Mouse (Mus musculus): ENCODE measurements at regions not wholly inside any gene's neighbourhood (a gene's known extent, or its start where the extent isn't known, plus 50 kb on each side); places are given as distances from the start of the nearest gene placed in this dataset.

GRCm38 (mm10) chr17:27339261-27339660, 135.0 kb upstream of the Lemd2 start:
- Histone ChIP-seq H3K9ac (replicated peaks) (no peak overlapping the region), H3K9me3 (replicated peaks) (no peaks in the 10 kb centered on the region), H3K4me1 (no peaks in the 10 kb centered on the region), H3K27ac (replicated peaks) (no peak overlapping the region), H3K4me3 (replicated peaks) (no peak overlapping the region), H3K36me3 (no peaks in the 10 kb centered on the region), H3K4me2 (no peak overlapping the region), H3K27me3 (replicated peaks) (no peaks in the 10 kb centered on the region)
- WGBS = 19% methylated on average over 2 of the region's 2 CpGs
- no peak for ATAC-seq (ENCODE audit: low FRiP score)

GRCm38 (mm10) chr17:27335621-27336020, 131.4 kb upstream of the Lemd2 start:
- no peaks in the 10 kb centered on the region for H3K9me3 ChIP-seq (replicated peaks)
- no peak overlapping the region; the same call in 1 of the 2 replicates for H3K4me2 ChIP-seq
- WGBS = 54% methylated on average over 4 of the region's 4 CpGs

GRCm38 (mm10) chr17:27333593-27333992, 129.3 kb upstream of the Lemd2 start:
- 82% methylated on average over 16 of the region's 16 CpGs for WGBS
- no peak overlapping the region for H3K27ac ChIP-seq (replicated peaks)
- H3K4me2 ChIP-seq = no peak overlapping the region
- no peaks in the 10 kb centered on the region for H3K9me3 ChIP-seq (replicated peaks)
- H3K4me1 ChIP-seq = no peaks in the 10 kb centered on the region; the same call in 1 of the 2 replicates
- no peak overlapping the region for H3K9ac ChIP-seq (replicated peaks)
- H3K4me3 ChIP-seq (replicated peaks) = no peak overlapping the region
- no peak for ATAC-seq (ENCODE audit: low FRiP score)
- H3K36me3 ChIP-seq = no peaks in the 10 kb centered on the region
- H3K27me3 ChIP-seq (replicated peaks) = no peaks in the 10 kb centered on the region

More at GRCm38 (mm10) chr17:27335621-27336020, 131.4 kb upstream of the Lemd2 start:
- Histone ChIP-seq H3K36me3 (no peaks in the 10 kb centered on the region), H3K4me1 (no peaks in the 10 kb centered on the region), H3K27me3 (replicated peaks) (no peaks in the 10 kb centered on the region), H3K27ac (replicated peaks) (no peak overlapping the region), H3K4me3 (replicated peaks) (no peak overlapping the region), H3K9ac (replicated peaks) (no peak overlapping the region)
- no peak for ATAC-seq (ENCODE audit: low FRiP score)

GRCm38 (mm10) chr17:27333141-27333540, 128.9 kb upstream of the Lemd2 start:
- no peak for ATAC-seq (ENCODE audit: low FRiP score)
- no peaks in the 10 kb centered on the region for H3K27me3 ChIP-seq (replicated peaks)
- 85% methylated on average over 6 of the region's 6 CpGs for WGBS
- no peak overlapping the region for H3K27ac ChIP-seq (replicated peaks)
- H3K36me3 ChIP-seq = no peaks in the 10 kb centered on the region
- no peak overlapping the region for H3K4me3 ChIP-seq (replicated peaks)
- H3K4me1 ChIP-seq = no peaks in the 10 kb centered on the region; the same call in 1 of the 2 replicates
- no peaks in the 10 kb centered on the region for H3K9me3 ChIP-seq (replicated peaks)
- no peak overlapping the region for H3K4me2 ChIP-seq
- H3K9ac ChIP-seq (replicated peaks) = no peak overlapping the region

GRCm38 (mm10) chr17:27332076-27332475, 127.8 kb upstream of the Lemd2 start:
- ATAC-seq (ENCODE audit: low FRiP score) = no peak
- H3K4me3 ChIP-seq (replicated peaks) = no peak overlapping the region
- no peak overlapping the region for H3K9ac ChIP-seq (replicated peaks)
- WGBS = 88% methylated on average over 4 of the region's 4 CpGs
- H3K9me3 ChIP-seq (replicated peaks) = no peaks in the 10 kb centered on the region
- H3K27me3 ChIP-seq (replicated peaks) = 0 out of 2 replicates have a peak, but pooled peaks cover 3% of the 10 kb centered on the region
- H3K4me2 ChIP-seq = no peak overlapping the region
- H3K36me3 ChIP-seq = no peaks in the 10 kb centered on the region
- H3K27ac ChIP-seq (replicated peaks) = no peak overlapping the region
- no peaks in the 10 kb centered on the region; the same call in 1 of the 2 replicates for H3K4me1 ChIP-seq

- Histone ChIP-seq H3K27me3 (replicated peaks) (peaks cover 6% of the 10 kb centered on the region; the same call in 1 of the 2 replicates), H3K27ac (replicated peaks) (no peak overlapping the region), H3K4me3 (replicated peaks) (no peak overlapping the region), H3K4me1 (no peaks in the 10 kb centered on the region; the same call in 1 of the 2 replicates), H3K9ac (replicated peaks) (no peak overlapping the region), H3K9me3 (replicated peaks) (no peaks in the 10 kb centered on the region), H3K4me2 (no peak overlapping the region), H3K36me3 (no peaks in the 10 kb centered on the region)
- WGBS = 74% methylated on average over 5 of the region's 5 CpGs
- no peak for ATAC-seq (ENCODE audit: low FRiP score)
These were observed 127.4 kb upstream of the Lemd2 start for GRCm38 (mm10) chr17:27331630-27332029.

- peaks cover 21% of the 10 kb centered on the region for H3K27me3 ChIP-seq (replicated peaks)
- no peaks in the 10 kb centered on the region for H3K36me3 ChIP-seq
- H3K4me3 ChIP-seq (replicated peaks) = no peak overlapping the region
- peaks cover 9% of the 10 kb centered on the region for H3K4me1 ChIP-seq
- H3K9me3 ChIP-seq (replicated peaks) = no peaks in the 10 kb centered on the region
- no peak overlapping the region for H3K27ac ChIP-seq (replicated peaks)
- no peak overlapping the region for H3K9ac ChIP-seq (replicated peaks)
- WGBS = 56% methylated on average over 6 of the region's 6 CpGs
- H3K4me2 ChIP-seq = no peak overlapping the region
- ATAC-seq (ENCODE audit: low FRiP score) = no peak
These were observed 125.5 kb upstream of the Lemd2 start for GRCm38 (mm10) chr17:27329791-27330190.

- no peak for ATAC-seq (ENCODE audit: low FRiP score)
- WGBS = 86% methylated on average over 8 of the region's 8 CpGs
- Histone ChIP-seq H3K9ac (replicated peaks) (no peak overlapping the region), H3K4me2 (no peak overlapping the region), H3K4me1 (peaks cover 9% of the 10 kb centered on the region), H3K27me3 (replicated peaks) (peaks cover 22% of the 10 kb centered on the region), H3K9me3 (replicated peaks) (no peaks in the 10 kb centered on the region), H3K36me3 (no peaks in the 10 kb centered on the region), H3K27ac (replicated peaks) (no peak overlapping the region), H3K4me3 (replicated peaks) (no peak overlapping the region)
These were observed 124.9 kb upstream of the Lemd2 start for GRCm38 (mm10) chr17:27329183-27329582.

GRCm38 (mm10) chr17:27325002-27325460, 120.8 kb upstream of the Lemd2 start:
- Histone ChIP-seq H3K36me3 (no peaks in the 10 kb centered on the region), H3K4me2 (peak overlapping the region; percentile 56), H3K27me3 (replicated peaks) (peaks cover 29% of the 10 kb centered on the region), H3K4me3 (replicated peaks) (peak overlapping the region; percentile 24), H3K27ac (replicated peaks) (no peak overlapping the region), H3K4me1 (peaks cover 9% of the 10 kb centered on the region), H3K9me3 (replicated peaks) (no peaks in the 10 kb centered on the region), H3K9ac (replicated peaks) (no peak overlapping the region)
- WGBS = 9% methylated on average over 18 of the region's 18 CpGs
- peak; percentile 70 for ATAC-seq (ENCODE audit: low FRiP score)

- H3K27ac ChIP-seq (replicated peaks) = no peak overlapping the region
- peaks cover 12% of the 10 kb centered on the region for H3K4me1 ChIP-seq
- WGBS = 77% methylated on average over 2 of the region's 2 CpGs
- no peaks in the 10 kb centered on the region for H3K9me3 ChIP-seq (replicated peaks)
- peaks cover 30% of the 10 kb centered on the region for H3K27me3 ChIP-seq (replicated peaks)
- no peak for ATAC-seq (ENCODE audit: low FRiP score)
- H3K9ac ChIP-seq (replicated peaks) = no peak overlapping the region
- H3K4me2 ChIP-seq = no peak overlapping the region
- H3K36me3 ChIP-seq = no peaks in the 10 kb centered on the region
- H3K4me3 ChIP-seq (replicated peaks) = no peak overlapping the region
These were observed 119.2 kb upstream of the Lemd2 start for GRCm38 (mm10) chr17:27323513-27323912.

- no peak overlapping the region for H3K9ac ChIP-seq (replicated peaks)
- H3K4me1 ChIP-seq = peaks cover 16% of the 10 kb centered on the region
- H3K27ac ChIP-seq (replicated peaks) = no peak overlapping the region
- no peaks in the 10 kb centered on the region for H3K9me3 ChIP-seq (replicated peaks)
- no peak overlapping the region for H3K4me2 ChIP-seq
- H3K4me3 ChIP-seq (replicated peaks) = no peak overlapping the region
- no peaks in the 10 kb centered on the region for H3K36me3 ChIP-seq
- peaks cover 30% of the 10 kb centered on the region for H3K27me3 ChIP-seq (replicated peaks)
- ATAC-seq (ENCODE audit: low FRiP score) = no peak
- WGBS = 80% methylated on average over 6 of the region's 6 CpGs
These were observed 118.7 kb upstream of the Lemd2 start for GRCm38 (mm10) chr17:27322891-27323509.

GRCm38 (mm10) chr17:27318969-27319695, 114.9 kb upstream of the Lemd2 start:
- H3K27ac ChIP-seq (replicated peaks) = no peak overlapping the region
- 0 out of 2 replicates have a peak, but pooled peaks cover 8% of the 10 kb centered on the region for H3K27me3 ChIP-seq (replicated peaks)
- H3K9me3 ChIP-seq (replicated peaks) = no peaks in the 10 kb centered on the region
- H3K9ac ChIP-seq (replicated peaks) = no peak overlapping the region
- ATAC-seq (ENCODE audit: low FRiP score) = no peak
- peaks cover 24% of the 10 kb centered on the region for H3K4me1 ChIP-seq
- WGBS = 77% methylated on average over 7 of the region's 7 CpGs
- H3K36me3 ChIP-seq = no peaks in the 10 kb centered on the region
- no peak overlapping the region for H3K4me2 ChIP-seq
- no peak overlapping the region for H3K4me3 ChIP-seq (replicated peaks)

Measured in neural tube, embryonic 15.5 days (tissue).